Mouse (Mus musculus) midbrain, embryonic 15.5 days (tissue): Measurements from ENCODE around the gene Gli2. TPM values are rescaled to one million over a fixed set of nuclear protein-coding genes. Genes with fewer than 3 reads are reported as not detected.

Source experiments
- ATAC-seq: fragments of 200-750 bp; cut with Nextera tagmentation; replicated peaks from 2 replicates; pipeline ENCODE4 v1.8.0; 2017; ENCODE audit warnings: moderate TSS enrichment
- H3K27ac ChIP-seq: fragments of 300-500 bp; sonication (generic); 2 replicates; pipeline ENCODE4 v1.5.1; 2015; ENCODE audit warnings: mild to moderate bottlenecking, inconsistent platforms
- H3K27me3 ChIP-seq: fragments of 300-500 bp; sonication (generic); replicated peaks from 2 replicates; pipeline ENCODE4 v1.6.1; 2015; ENCODE audit warnings: inconsistent platforms
- H3K36me3 ChIP-seq: fragments of 300-500 bp; sonication (generic); replicated peaks from 2 replicates; pipeline ENCODE4 v1.6.1; 2015; ENCODE audit warnings: inconsistent platforms
- H3K4me1 ChIP-seq: fragments of 300-500 bp; sonication (generic); 2 replicates; pipeline ENCODE4 v1.6.1; 2015; ENCODE audit warnings: inconsistent platforms
- H3K4me2 ChIP-seq: fragments of 300-500 bp; sonication (generic); 2 replicates; pipeline ENCODE4 v1.6.1; 2015; ENCODE audit warnings: inconsistent platforms, mild to moderate bottlenecking, moderate library complexity
- H3K4me3 ChIP-seq: fragments of 300-500 bp; sonication (generic); 2 replicates; pipeline ENCODE4 v1.5.1; 2015; ENCODE audit warnings: mild to moderate bottlenecking, inconsistent platforms
- H3K9ac ChIP-seq: fragments of 300-500 bp; sonication (generic); 2 replicates; pipeline ENCODE4 v1.6.1; 2015; ENCODE audit warnings: mild to moderate bottlenecking, inconsistent platforms
- H3K9me3 ChIP-seq: fragments of 300-500 bp; sonication (generic); 2 replicates; pipeline ENCODE4 v1.6.1; 2016; ENCODE audit warnings: inconsistent platforms
- WGBS: fragments of 180-500 bp; shearing (Covaris S2); methylation state at CpG from one replicate; pipeline ENCODE4 v1.1.7; 2015; ENCODE audit warnings: mixed read lengths; 5-methylcytosine and 5-hydroxymethylcytosine counted together
- polyA plus RNA-seq: library from polyadenylated mRNA; unstranded; fragments of >200 nt; fragmentation: Nextera tagmentation; extraction: Ambion mirVana; gene quantifications from 2 replicates; pipeline ENCODE4 v1.2.1, GENCODE M21; 2015

Gene Gli2
- polyA plus RNA-seq, 1 experiment from 2014 or later, result 1.6 TPM

DNA sequence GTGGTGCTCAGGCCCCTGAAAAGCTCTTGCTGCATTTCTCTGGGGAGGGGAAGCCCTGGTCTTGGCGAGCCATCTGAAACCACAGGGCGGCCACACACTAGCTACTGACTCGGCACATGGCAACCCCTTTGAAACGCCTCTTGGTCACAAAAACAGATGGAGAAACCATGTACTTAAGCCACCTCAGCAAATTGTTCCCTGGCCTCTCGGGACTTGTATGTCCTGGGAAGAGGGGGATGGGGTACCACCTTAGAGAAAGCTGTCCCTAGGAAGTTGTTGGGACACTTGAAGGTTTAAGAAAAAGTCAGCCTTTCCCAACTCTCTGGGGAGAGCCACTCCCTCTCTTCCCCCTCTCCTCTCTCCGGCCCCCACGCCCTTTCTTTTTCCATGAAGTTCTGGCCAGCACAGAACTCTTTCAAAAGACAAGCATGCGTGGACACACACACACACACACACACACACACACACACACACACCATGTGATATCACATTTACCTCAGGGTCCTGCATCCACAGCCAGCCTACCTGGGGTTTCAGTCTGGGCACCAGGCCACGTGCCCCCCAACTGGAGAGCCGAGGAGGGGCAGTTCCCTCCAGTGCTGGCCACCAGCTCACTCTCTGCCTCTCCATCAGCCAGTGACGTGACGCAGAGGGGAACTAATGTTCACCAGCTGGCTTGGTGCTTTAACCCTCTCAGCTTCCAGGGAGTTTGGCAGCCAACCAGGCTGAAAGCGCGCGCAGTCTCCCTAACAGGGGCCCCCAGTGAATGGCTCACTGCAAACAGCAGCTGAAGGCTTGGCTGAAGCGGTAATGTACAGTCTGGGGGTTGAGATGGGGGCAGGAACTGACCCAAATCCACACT is 71.2 kb downstream of the Gli2 start:
- Histone ChIP-seq H3K27ac (peak overlapping the region; percentile 62), H3K4me3 (no peak overlapping the region), H3K4me2 (no peak overlapping the region), H3K27me3 (no peaks in the 10 kb centered on the region), H3K9ac (no peak overlapping the region), H3K36me3 (no peaks in the 10 kb centered on the region), H3K9me3 (no peaks in the 10 kb centered on the region), H3K4me1 (peaks cover 30% of the 10 kb centered on the region)
- 17% methylated on average over 16 of the region's 16 CpGs for WGBS
- ATAC-seq, result peak; percentile 82

DNA sequence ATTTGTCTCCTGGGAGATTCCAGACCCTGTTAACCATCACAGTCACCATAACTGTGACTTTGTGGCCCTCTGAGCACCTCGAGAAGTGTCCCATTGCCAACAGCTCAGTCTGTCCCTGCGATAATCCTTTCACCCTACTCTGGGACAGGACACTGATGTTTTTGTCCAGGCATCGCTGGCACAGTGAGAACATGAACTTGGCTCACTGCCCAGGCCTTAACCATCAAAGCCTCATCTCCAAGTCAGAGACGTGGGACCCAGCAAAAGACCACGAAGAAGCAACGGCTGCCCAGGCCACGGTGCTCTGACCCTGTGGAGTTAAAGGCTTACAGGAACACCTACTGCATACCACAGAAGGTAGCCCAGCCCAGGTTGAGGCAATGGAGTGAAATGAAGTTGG is 72.8 kb downstream of the Gli2 start:
- WGBS, result 45% methylated on average over 7 of the region's 7 CpGs

GRCm38 (mm10) chr1:118976596-118976995 is 76.8 kb downstream of the Gli2 start:
- WGBS, result 67% methylated on average over 9 of the region's 9 CpGs
- Histone ChIP-seq H3K9me3 (no peaks in the 10 kb centered on the region), H3K9ac (no peak overlapping the region), H3K27ac (no peak overlapping the region), H3K36me3 (no peaks in the 10 kb centered on the region), H3K27me3 (no peaks in the 10 kb centered on the region), H3K4me1 (peaks cover 6% of the 10 kb centered on the region), H3K4me3 (no peak overlapping the region), H3K4me2 (no peak overlapping the region)
- ATAC-seq, result no peak

More for the DNA sequence above, 72.8 kb downstream of the Gli2 start:
- H3K9ac ChIP-seq, result no peak overlapping the region
- H3K4me3 ChIP-seq, result no peak overlapping the region
- H3K4me1 ChIP-seq, result peaks cover 30% of the 10 kb centered on the region
- no peak overlapping the region for H3K4me2 ChIP-seq
- no peaks in the 10 kb centered on the region for H3K36me3 ChIP-seq
- ATAC-seq, result no peak
- no peaks in the 10 kb centered on the region for H3K27me3 ChIP-seq
- no peak overlapping the region for H3K27ac ChIP-seq
- H3K9me3 ChIP-seq, result no peaks in the 10 kb centered on the region

GRCm38 (mm10) chr1:118975376-118975775 is 78.0 kb downstream of the Gli2 start:
- H3K9ac ChIP-seq, result no peak overlapping the region
- H3K27ac ChIP-seq, result no peak overlapping the region
- no peaks in the 10 kb centered on the region for H3K27me3 ChIP-seq
- no peak for ATAC-seq
- no peaks in the 10 kb centered on the region for H3K4me1 ChIP-seq
- no peak overlapping the region for H3K4me2 ChIP-seq
- no peaks in the 10 kb centered on the region for H3K9me3 ChIP-seq
- no peak overlapping the region for H3K4me3 ChIP-seq
- no peaks in the 10 kb centered on the region for H3K36me3 ChIP-seq
- WGBS, result 98% methylated on average over 3 of the region's 3 CpGs

GRCm38 (mm10) chr1:118970068-118970467 is 83.4 kb downstream of the Gli2 start:
- ATAC-seq, result no peak
- H3K27me3 ChIP-seq, result no peaks in the 10 kb centered on the region
- no peaks in the 10 kb centered on the region for H3K9me3 ChIP-seq
- no peaks in the 10 kb centered on the region for H3K4me1 ChIP-seq
- WGBS, result 100% methylated on average over 3 of the region's 3 CpGs
- no peak overlapping the region for H3K27ac ChIP-seq
- H3K36me3 ChIP-seq, result no peaks in the 10 kb centered on the region
- H3K4me2 ChIP-seq, result no peak overlapping the region
- no peak overlapping the region for H3K9ac ChIP-seq
- no peak overlapping the region for H3K4me3 ChIP-seq

GRCm38 (mm10) chr1:118969409-118969808 is 84.0 kb downstream of the Gli2 start:
- no peak overlapping the region for H3K27ac ChIP-seq
- no peak overlapping the region for H3K9ac ChIP-seq
- no peak for ATAC-seq
- H3K9me3 ChIP-seq, result no peaks in the 10 kb centered on the region
- H3K4me2 ChIP-seq, result no peak overlapping the region
- 67% methylated on average over 11 of the region's 11 CpGs for WGBS
- no peaks in the 10 kb centered on the region for H3K4me1 ChIP-seq
- H3K4me3 ChIP-seq, result no peak overlapping the region
- H3K27me3 ChIP-seq, result no peaks in the 10 kb centered on the region
- H3K36me3 ChIP-seq, result no peaks in the 10 kb centered on the region

- WGBS, result 72% methylated on average over 5 of the region's 5 CpGs
- ATAC-seq, result no peak
- H3K36me3 ChIP-seq, result no peaks in the 10 kb centered on the region
These were observed 84.7 kb downstream of the Gli2 start for GRCm38 (mm10) chr1:118968661-118969179.

GRCm38 (mm10) chr1:118967976-118968375 is 85.4 kb downstream of the Gli2 start:
- Histone ChIP-seq H3K27me3 (no peaks in the 10 kb centered on the region), H3K4me1 (no peaks in the 10 kb centered on the region), H3K27ac (no peak overlapping the region), H3K4me2 (no peak overlapping the region), H3K4me3 (no peak overlapping the region), H3K9ac (no peak overlapping the region), H3K36me3 (no peaks in the 10 kb centered on the region), H3K9me3 (no peaks in the 10 kb centered on the region)
- no peak for ATAC-seq
- WGBS, result 99% methylated on average over 3 of the region's 3 CpGs

More at GRCm38 (mm10) chr1:118968661-118969179, 84.7 kb downstream of the Gli2 start:
- H3K4me2 ChIP-seq, result no peak overlapping the region
- no peak overlapping the region for H3K27ac ChIP-seq
- no peak overlapping the region for H3K9ac ChIP-seq
- H3K9me3 ChIP-seq, result no peaks in the 10 kb centered on the region
- no peaks in the 10 kb centered on the region for H3K27me3 ChIP-seq
- no peak overlapping the region for H3K4me3 ChIP-seq
- no peaks in the 10 kb centered on the region for H3K4me1 ChIP-seq

DNA sequence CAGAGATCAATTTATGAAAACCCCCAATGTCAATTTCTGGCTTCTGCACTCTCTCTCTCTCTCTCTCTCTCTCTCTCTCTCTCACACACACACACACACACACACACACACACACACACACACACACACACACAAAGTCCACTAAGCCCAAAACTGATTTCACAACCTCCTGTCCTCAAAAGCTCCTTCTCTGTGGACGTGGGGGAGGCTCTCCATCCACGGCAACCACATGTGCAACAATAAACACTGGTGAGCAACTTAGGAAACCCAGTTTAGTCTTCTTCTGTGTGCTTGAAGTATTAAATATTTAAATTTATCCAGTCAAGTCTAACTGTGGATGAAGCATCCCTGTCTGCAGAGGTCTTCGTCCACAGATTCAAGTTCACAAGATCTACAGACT is 86.1 kb downstream of the Gli2 start:
- Histone ChIP-seq H3K4me1 (no peaks in the 10 kb centered on the region), H3K27ac (no peak overlapping the region), H3K4me2 (no peak overlapping the region), H3K4me3 (no peak overlapping the region), H3K9me3 (no peaks in the 10 kb centered on the region), H3K36me3 (no peaks in the 10 kb centered on the region), H3K9ac (no peak overlapping the region), H3K27me3 (no peaks in the 10 kb centered on the region)
- 88% methylated on average over 3 of the region's 3 CpGs for WGBS
- ATAC-seq, result no peak

DNA sequence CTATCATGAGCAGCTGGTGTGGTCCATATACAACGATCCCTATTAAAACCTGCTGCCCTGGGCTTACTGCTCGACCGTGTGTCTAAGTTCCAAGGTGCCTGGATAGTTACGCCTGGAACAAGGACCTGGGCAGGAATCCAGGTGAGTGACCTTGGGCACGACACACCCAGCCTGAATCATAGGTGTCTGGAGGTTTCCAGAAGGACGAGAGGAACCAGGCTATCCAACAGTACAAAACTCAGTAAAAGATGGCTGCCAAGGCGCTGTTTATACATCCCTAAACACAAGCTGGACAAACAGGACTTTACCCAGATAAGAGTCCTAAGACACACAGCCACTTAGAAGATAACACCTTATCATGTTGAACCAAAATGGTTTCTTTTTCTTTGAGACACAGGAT is 94.8 kb downstream of the Gli2 start:
- Histone ChIP-seq H3K27me3 (no peaks in the 10 kb centered on the region), H3K36me3 (no peaks in the 10 kb centered on the region), H3K4me3 (no peak overlapping the region), H3K4me1 (peaks cover 10% of the 10 kb centered on the region), H3K27ac (no peak overlapping the region), H3K9me3 (no peaks in the 10 kb centered on the region), H3K4me2 (no peak overlapping the region), H3K9ac (no peak overlapping the region)
- 90% methylated on average over 7 of the region's 7 CpGs for WGBS
- ATAC-seq, result no peak

- no peak overlapping the region for H3K27ac ChIP-seq
- no peak for ATAC-seq
- 93% methylated on average over 11 of the region's 11 CpGs for WGBS
These were observed 97.6 kb downstream of the Gli2 start for GRCm38 (mm10) chr1:118955791-118956190.

GRCm38 (mm10) chr1:118954434-118955301 is 98.8 kb downstream of the Gli2 start:
- 22% methylated on average over 10 of the region's 10 CpGs for WGBS
- peaks cover 10% of the 10 kb centered on the region for H3K4me1 ChIP-seq
- no peak overlapping the region for H3K9ac ChIP-seq
- no peak overlapping the region for H3K4me3 ChIP-seq
- H3K36me3 ChIP-seq, result no peaks in the 10 kb centered on the region
- H3K4me2 ChIP-seq, result no peak overlapping the region
- no peaks in the 10 kb centered on the region for H3K27me3 ChIP-seq
- peak; percentile 85 for ATAC-seq
- H3K27ac ChIP-seq, result peak overlapping the region; percentile 35; the same call in 1 of the 2 replicates
- no peaks in the 10 kb centered on the region for H3K9me3 ChIP-seq

More at GRCm38 (mm10) chr1:118955791-118956190, 97.6 kb downstream of the Gli2 start:
- Histone ChIP-seq H3K36me3 (no peaks in the 10 kb centered on the region), H3K9ac (no peak overlapping the region), H3K9me3 (no peaks in the 10 kb centered on the region), H3K27me3 (no peaks in the 10 kb centered on the region), H3K4me1 (peaks cover 10% of the 10 kb centered on the region), H3K4me3 (no peak overlapping the region), H3K4me2 (no peak overlapping the region)
